Mouse (Mus musculus): Measurements from ENCODE around the gene Tmem247. TPM values are rescaled to one million over a fixed set of nuclear protein-coding genes. Genes with fewer than 3 reads are reported as not detected.

The Tmem247 gene
- polyA plus RNA-seq, 1 experiment from 2014 or later, result not detected

DNA sequence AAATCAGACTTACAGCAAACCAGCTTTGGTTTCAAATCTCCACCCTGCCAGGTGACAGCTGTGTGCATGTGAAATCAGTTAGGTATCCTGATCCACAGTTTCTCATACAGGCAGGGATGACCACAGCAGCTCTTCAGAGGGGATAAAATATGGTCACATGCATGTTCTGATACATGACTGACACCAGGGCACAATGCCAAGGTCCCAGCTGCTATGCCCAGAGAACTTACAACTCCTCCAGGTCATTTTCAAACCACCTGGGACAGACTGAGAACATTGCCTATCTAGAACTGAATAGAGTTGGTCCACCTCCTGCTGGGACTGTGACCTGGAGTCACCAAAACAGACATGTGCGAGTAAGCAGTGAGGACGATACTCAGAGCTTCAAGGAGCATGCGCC, 10.1 kb upstream of the Tmem247 start:
- H3K27me3 ChIP-seq (replicated peaks; ENCODE audit: control insufficient read depth, insufficient read depth, low read length), result 0 out of 2 replicates have a peak, but pooled peaks cover 2% of the 10 kb centered on the region
- peak; percentile 21 for DNase-seq (ENCODE audit: low spot score)
- H3K9me3 ChIP-seq (ENCODE audit: control insufficient read depth, low read length), result no peaks in the 10 kb centered on the region
- WGBS, result 88% methylated on average over 3 of the region's 3 CpGs
- H3K36me3 ChIP-seq (ENCODE audit: control insufficient read depth, insufficient read depth, low read length), result no peaks in the 10 kb centered on the region
- H3K4me1 ChIP-seq (replicated peaks; ENCODE audit: control insufficient read depth, insufficient read depth, low read length), result peaks cover 8% of the 10 kb centered on the region
- ATAC-seq (replicated peaks; ENCODE audit: low FRiP score), result no peak
- H3K27ac ChIP-seq (ENCODE audit: low read depth, low read length), result no peak overlapping the region
- H3K4me3 ChIP-seq (ENCODE audit: low read depth, low read length), result no peak overlapping the region
- no peak overlapping the region for H3K9ac ChIP-seq (ENCODE audit: low read depth, low read length)
- H3K4me2 ChIP-seq, result no peak overlapping the region

DNA sequence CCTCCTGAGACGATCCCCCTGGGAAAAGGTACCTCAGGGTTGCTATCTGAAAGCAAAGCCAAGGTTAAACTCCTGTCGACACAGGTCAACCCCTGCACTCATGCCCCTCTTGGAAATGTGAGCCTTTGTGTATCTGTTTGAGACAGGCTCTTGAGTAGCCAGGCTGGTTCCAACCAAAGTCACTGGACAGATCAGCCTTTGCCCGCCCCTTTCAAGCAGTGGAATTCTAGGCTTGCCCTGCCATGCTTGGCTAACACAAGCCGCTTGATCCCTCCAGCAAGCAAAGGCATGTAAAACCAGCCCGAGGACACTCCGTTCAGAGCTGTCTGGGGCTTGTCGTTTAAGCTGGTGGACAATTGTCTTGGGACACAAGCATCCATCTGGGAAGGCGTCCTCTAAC, 8.8 kb upstream of the Tmem247 start:
- Histone ChIP-seq H3K4me1 (replicated peaks; ENCODE audit: control insufficient read depth, insufficient read depth, low read length) (peaks cover 8% of the 10 kb centered on the region), H3K9ac (ENCODE audit: low read depth, low read length) (no peak overlapping the region), H3K36me3 (ENCODE audit: control insufficient read depth, insufficient read depth, low read length) (no peaks in the 10 kb centered on the region), H3K9me3 (ENCODE audit: control insufficient read depth, low read length) (no peaks in the 10 kb centered on the region), H3K4me3 (ENCODE audit: low read depth, low read length) (no peak overlapping the region), H3K27me3 (replicated peaks; ENCODE audit: control insufficient read depth, insufficient read depth, low read length) (0 out of 2 replicates have a peak, but pooled peaks cover 2% of the 10 kb centered on the region), H3K27ac (ENCODE audit: low read depth, low read length) (no peak overlapping the region), H3K4me2 (no peak overlapping the region)
- no peak for ATAC-seq (replicated peaks; ENCODE audit: low FRiP score)
- DNase-seq (ENCODE audit: low spot score), result peak; percentile 25
- 73% methylated on average over 8 of the region's 8 CpGs for WGBS

DNA sequence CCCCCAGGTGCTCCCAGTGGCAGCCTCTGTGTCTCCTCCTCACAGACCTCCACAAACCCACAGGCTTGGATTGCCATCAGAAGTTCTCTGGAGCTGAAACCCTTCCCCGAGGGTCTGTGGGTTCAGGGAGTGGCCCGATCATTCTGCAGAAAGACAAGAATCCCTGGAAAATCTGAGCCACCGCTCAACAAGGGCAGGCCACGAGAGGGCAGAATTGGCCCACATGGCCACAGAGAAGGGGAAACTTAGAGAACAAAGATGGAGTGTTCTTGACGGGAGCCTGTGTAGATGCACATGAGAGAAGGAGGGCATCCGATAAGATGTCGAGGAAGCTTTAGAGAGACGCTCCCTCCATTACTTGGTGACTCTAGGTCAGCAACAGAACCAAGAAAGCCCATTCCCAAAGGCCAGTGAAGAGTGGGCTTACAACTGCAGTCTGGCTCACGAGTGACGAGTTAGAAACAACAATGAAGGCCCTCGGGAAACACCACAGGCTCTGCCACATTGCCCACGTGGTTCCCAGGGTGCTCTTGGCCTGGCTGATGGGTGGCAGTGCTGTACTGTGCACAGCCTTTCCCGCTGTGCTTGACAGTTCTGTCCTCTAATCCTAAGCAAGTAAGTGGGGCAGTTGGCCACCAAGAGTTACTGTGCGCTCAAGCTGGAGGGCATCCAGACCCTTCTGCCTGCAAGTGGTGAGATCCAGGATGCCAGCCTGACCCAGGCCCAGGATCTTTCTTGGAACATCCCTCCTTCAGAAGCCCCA, 7.2 kb upstream of the Tmem247 start:
- no peak for DNase-seq (ENCODE audit: low spot score)

DNA sequence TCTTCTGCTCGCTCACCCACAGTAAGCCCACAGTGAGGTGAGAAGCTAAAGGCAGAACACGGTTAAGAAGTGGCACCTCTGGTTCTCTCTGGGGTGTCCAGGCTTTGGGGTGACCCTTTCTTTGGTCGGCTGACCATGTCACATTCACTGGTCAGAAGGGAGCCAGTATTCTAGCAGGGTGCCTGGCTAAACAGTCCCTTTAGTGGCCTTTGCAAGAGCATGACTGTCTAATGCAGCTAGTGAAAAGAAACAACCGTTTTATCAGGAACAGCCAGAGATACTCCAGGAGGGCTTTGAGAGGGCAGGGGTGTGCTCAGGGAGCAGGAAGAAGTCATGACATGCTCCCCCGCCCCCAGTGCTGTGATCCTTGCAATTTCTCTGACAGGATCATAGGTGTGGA, 5.9 kb upstream of the Tmem247 start:
- WGBS, result 53% methylated on average over 5 of the region's 5 CpGs
- H3K4me2 ChIP-seq, result no peak overlapping the region
- H3K4me3 ChIP-seq (ENCODE audit: low read depth, low read length), result no peak overlapping the region
- DNase-seq (ENCODE audit: low spot score), result peak; percentile 28
- no peak overlapping the region for H3K27ac ChIP-seq (ENCODE audit: low read depth, low read length)
- no peaks in the 10 kb centered on the region for H3K9me3 ChIP-seq (ENCODE audit: control insufficient read depth, low read length)
- no peak overlapping the region for H3K9ac ChIP-seq (ENCODE audit: low read depth, low read length)
- ATAC-seq (replicated peaks; ENCODE audit: low FRiP score), result no peak
- no peaks in the 10 kb centered on the region for H3K36me3 ChIP-seq (ENCODE audit: control insufficient read depth, insufficient read depth, low read length)
- no peaks in the 10 kb centered on the region for H3K27me3 ChIP-seq (replicated peaks; ENCODE audit: control insufficient read depth, insufficient read depth, low read length)
- H3K4me1 ChIP-seq (replicated peaks; ENCODE audit: control insufficient read depth, insufficient read depth, low read length), result no peaks in the 10 kb centered on the region

More for the DNA sequence above, 7.2 kb upstream of the Tmem247 start:
- Histone ChIP-seq H3K4me1 (replicated peaks; ENCODE audit: control insufficient read depth, insufficient read depth, low read length) (no peaks in the 10 kb centered on the region; the same call in none of the 2 replicates), H3K36me3 (ENCODE audit: control insufficient read depth, insufficient read depth, low read length) (no peaks in the 10 kb centered on the region), H3K9me3 (ENCODE audit: control insufficient read depth, low read length) (no peaks in the 10 kb centered on the region), H3K4me3 (ENCODE audit: low read depth, low read length) (no peak overlapping the region), H3K27ac (ENCODE audit: low read depth, low read length) (no peak overlapping the region), H3K27me3 (replicated peaks; ENCODE audit: control insufficient read depth, insufficient read depth, low read length) (no peaks in the 10 kb centered on the region), H3K4me2 (no peak overlapping the region), H3K9ac (ENCODE audit: low read depth, low read length) (no peak overlapping the region)
- WGBS, result 72% methylated on average over 14 of the region's 14 CpGs
- no peak for ATAC-seq (replicated peaks; ENCODE audit: low FRiP score)

DNA sequence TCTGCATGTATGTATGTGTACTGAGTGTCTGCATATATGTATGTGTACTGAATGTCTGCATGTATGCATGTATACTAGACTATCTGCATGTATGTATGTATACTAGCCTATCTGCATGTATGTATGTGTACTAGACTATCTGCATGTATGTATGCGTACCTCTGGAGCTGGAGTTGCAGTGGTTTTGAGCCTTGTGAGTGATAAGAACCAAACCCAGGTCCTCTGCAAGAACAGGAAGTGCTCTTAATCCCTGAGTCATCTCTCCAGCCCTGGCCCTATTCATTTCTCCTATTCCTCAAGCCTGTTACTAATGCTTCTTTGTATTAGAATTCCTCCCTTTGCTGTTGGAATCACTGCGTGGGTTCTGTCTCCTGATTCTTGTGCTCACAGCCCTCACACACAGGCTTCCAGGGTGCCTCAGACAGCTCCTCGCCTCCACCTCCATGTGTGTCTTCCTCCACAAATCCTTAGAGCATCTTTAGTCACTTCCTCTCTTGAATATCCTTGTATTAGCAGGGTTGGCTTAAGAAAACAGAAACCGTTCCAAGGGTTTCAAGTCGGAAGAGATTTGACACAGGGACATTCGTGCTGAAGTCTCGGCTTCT, 4.0 kb upstream of the Tmem247 start:
- Histone ChIP-seq H3K4me1 (replicated peaks; ENCODE audit: control insufficient read depth, insufficient read depth, low read length) (no peaks in the 10 kb centered on the region), H3K9me3 (ENCODE audit: control insufficient read depth, low read length) (no peaks in the 10 kb centered on the region), H3K27me3 (replicated peaks; ENCODE audit: control insufficient read depth, insufficient read depth, low read length) (no peaks in the 10 kb centered on the region), H3K9ac (ENCODE audit: low read depth, low read length) (no peak overlapping the region), H3K4me2 (no peak overlapping the region), H3K27ac (ENCODE audit: low read depth, low read length) (no peak overlapping the region), H3K36me3 (ENCODE audit: control insufficient read depth, insufficient read depth, low read length) (no peaks in the 10 kb centered on the region), H3K4me3 (ENCODE audit: low read depth, low read length) (no peak overlapping the region)
- DNase-seq (ENCODE audit: low spot score) (peak; percentile 9), ATAC-seq (replicated peaks; ENCODE audit: low FRiP score) (no peak)
- 71% methylated on average over 7 of the region's 7 CpGs for WGBS

DNA sequence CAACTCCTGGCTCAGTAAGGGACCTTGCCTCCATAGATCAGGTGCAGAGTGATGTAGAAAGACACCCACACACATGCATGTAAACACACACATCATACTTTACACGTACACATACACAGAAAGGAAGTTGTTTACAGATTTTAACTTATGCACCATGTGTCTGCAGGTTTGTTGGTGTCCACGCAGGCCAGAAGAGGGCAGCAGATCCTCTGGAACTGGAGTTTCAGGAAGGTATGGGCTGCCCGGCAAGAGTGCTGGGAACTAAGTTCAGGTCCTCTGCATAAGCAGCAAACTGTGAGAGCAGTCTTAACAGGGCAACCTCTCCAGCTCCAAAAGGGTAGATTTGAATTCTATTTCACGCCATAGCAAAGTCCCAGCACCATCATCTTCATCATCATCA, 1.6 kb upstream of the Tmem247 start:
- no peaks in the 10 kb centered on the region for H3K9me3 ChIP-seq (ENCODE audit: control insufficient read depth, low read length)
- ATAC-seq (replicated peaks; ENCODE audit: low FRiP score) (no peak), DNase-seq (ENCODE audit: low spot score) (no peak)
- no peak overlapping the region for H3K4me3 ChIP-seq (ENCODE audit: low read depth, low read length)
- 79% methylated on average over 4 of the region's 4 CpGs for WGBS
- H3K4me2 ChIP-seq, result no peak overlapping the region
- H3K27ac ChIP-seq (ENCODE audit: low read depth, low read length), result no peak overlapping the region
- H3K27me3 ChIP-seq (replicated peaks; ENCODE audit: control insufficient read depth, insufficient read depth, low read length), result no peaks in the 10 kb centered on the region
- H3K36me3 ChIP-seq (ENCODE audit: control insufficient read depth, insufficient read depth, low read length), result no peaks in the 10 kb centered on the region
- no peak overlapping the region for H3K9ac ChIP-seq (ENCODE audit: low read depth, low read length)
- no peaks in the 10 kb centered on the region for H3K4me1 ChIP-seq (replicated peaks; ENCODE audit: control insufficient read depth, insufficient read depth, low read length)

DNA sequence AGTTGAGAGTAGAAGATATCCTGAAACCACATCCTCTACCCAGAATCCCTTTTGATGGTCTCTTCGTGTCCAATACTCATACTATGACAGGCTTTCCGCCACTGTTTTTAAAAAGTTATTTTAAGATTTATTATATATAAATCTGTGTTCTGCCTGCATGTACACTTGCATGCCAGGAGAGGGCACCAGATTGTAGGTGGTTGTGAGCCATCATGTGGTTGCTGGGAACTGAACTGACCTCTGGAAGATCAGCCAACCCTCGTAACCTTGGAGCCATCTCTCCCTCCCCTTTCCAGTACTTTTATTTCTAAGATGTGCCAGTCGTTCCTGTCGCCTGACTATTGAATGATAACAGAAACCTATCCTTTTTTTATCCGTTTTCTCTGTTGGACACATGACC, 1.6 kb downstream of the Tmem247 start:
- ATAC-seq (replicated peaks; ENCODE audit: low FRiP score), result no peak
- H3K9me3 ChIP-seq (ENCODE audit: control insufficient read depth, low read length), result no peaks in the 10 kb centered on the region
- no peak for DNase-seq (ENCODE audit: low spot score)

DNA sequence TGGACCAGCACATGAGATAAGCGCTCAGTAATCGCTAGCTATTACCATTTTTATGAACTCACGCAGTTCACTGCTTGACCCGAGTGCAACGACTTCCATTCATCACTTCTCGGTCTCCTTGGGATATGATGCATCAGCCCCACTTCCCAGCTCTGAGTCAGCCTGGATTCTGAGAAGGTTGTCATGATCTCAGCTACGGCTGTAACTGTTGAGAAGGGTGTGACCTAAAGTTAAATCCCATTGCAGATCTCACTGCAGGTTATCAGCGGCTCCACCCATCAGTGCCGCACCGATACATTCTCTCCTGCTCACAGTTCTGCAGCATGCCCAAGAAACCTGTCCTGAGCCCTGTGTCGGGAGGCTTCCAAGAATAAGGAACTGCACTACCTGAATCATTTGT, 2.6 kb downstream of the Tmem247 start:
- no peak for ATAC-seq (replicated peaks; ENCODE audit: low FRiP score)
- 75% methylated on average over 11 of the region's 11 CpGs for WGBS
- Histone ChIP-seq H3K9ac (ENCODE audit: low read depth, low read length) (no peak overlapping the region), H3K4me1 (replicated peaks; ENCODE audit: control insufficient read depth, insufficient read depth, low read length) (no peaks in the 10 kb centered on the region), H3K4me3 (ENCODE audit: low read depth, low read length) (no peak overlapping the region), H3K27me3 (replicated peaks; ENCODE audit: control insufficient read depth, insufficient read depth, low read length) (no peaks in the 10 kb centered on the region), H3K9me3 (ENCODE audit: control insufficient read depth, low read length) (no peaks in the 10 kb centered on the region), H3K27ac (ENCODE audit: low read depth, low read length) (no peak overlapping the region), H3K4me2 (no peak overlapping the region), H3K36me3 (ENCODE audit: control insufficient read depth, insufficient read depth, low read length) (no peaks in the 10 kb centered on the region)
- no peak for DNase-seq (ENCODE audit: low spot score)

More for the DNA sequence above, 1.6 kb downstream of the Tmem247 start:
- H3K4me1 ChIP-seq (replicated peaks; ENCODE audit: control insufficient read depth, insufficient read depth, low read length), result no peaks in the 10 kb centered on the region
- WGBS, result 55% methylated on average over 6 of the region's 6 CpGs
- H3K36me3 ChIP-seq (ENCODE audit: control insufficient read depth, insufficient read depth, low read length), result no peaks in the 10 kb centered on the region
- H3K9ac ChIP-seq (ENCODE audit: low read depth, low read length), result no peak overlapping the region
- no peak overlapping the region for H3K4me2 ChIP-seq
- no peaks in the 10 kb centered on the region for H3K27me3 ChIP-seq (replicated peaks; ENCODE audit: control insufficient read depth, insufficient read depth, low read length)
- no peak overlapping the region for H3K27ac ChIP-seq (ENCODE audit: low read depth, low read length)
- no peak overlapping the region for H3K4me3 ChIP-seq (ENCODE audit: low read depth, low read length)

DNA sequence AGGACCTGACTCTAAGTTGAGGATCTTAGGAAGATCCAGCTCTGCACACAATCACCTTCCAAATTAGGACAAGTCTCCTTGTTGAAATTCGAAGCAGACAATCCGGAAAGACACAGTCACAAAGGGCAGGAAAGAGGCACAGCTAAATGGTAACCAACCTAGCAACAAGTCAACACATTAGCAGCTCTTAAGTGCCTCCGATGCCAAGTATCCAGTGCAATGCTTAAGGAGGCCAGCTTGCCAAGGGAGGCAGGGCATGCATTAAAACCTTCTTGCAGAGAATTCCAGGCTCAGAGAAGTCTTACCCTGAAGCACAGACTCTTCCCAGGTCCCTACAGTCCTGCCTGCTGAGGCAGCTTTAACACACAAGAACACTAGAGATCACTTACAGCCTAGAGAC, 7.5 kb downstream of the Tmem247 start:
- Histone ChIP-seq H3K9me3 (ENCODE audit: control insufficient read depth, low read length) (no peaks in the 10 kb centered on the region), H3K36me3 (ENCODE audit: control insufficient read depth, insufficient read depth, low read length) (no peaks in the 10 kb centered on the region), H3K27ac (ENCODE audit: low read depth, low read length) (no peak overlapping the region), H3K4me1 (replicated peaks; ENCODE audit: control insufficient read depth, insufficient read depth, low read length) (no peaks in the 10 kb centered on the region), H3K27me3 (replicated peaks; ENCODE audit: control insufficient read depth, insufficient read depth, low read length) (no peaks in the 10 kb centered on the region), H3K9ac (ENCODE audit: low read depth, low read length) (no peak overlapping the region), H3K4me2 (no peak overlapping the region), H3K4me3 (ENCODE audit: low read depth, low read length) (no peak overlapping the region)
- no peak for DNase-seq (ENCODE audit: low spot score)
- 79% methylated on average over 3 of the region's 3 CpGs for WGBS
- ATAC-seq (replicated peaks; ENCODE audit: low FRiP score), result no peak
